Mouse (Mus musculus) brain, embryonic 18.5 days (tissue): ENCODE data around the gene Zfp971.
"Not testable (repeated sequence)": the region's sequence is repeated elsewhere in the genome, so short reads cannot be mapped to it uniquely, and the experiment has no call there.

ENCODE experiments used
- DNase-seq: peaks from one replicate; pipeline ENCODE4 v3.0.0-alpha.2; 2012; ENCODE audit warnings: low read depth, low spot score

Gene Zfp971

GRCm38 (mm10) chr2:178023011-178023611 lies at the start of gene Zfp971:
Zfp971 (plus strand) TSS chr2:178023284.
- DNase-seq, result not testable (repeated sequence)

GRCm38 (mm10) chr2:177974814-177975213 lies 48.3 kb upstream of the Zfp971 start:
- not testable (repeated sequence) for DNase-seq

DNA sequence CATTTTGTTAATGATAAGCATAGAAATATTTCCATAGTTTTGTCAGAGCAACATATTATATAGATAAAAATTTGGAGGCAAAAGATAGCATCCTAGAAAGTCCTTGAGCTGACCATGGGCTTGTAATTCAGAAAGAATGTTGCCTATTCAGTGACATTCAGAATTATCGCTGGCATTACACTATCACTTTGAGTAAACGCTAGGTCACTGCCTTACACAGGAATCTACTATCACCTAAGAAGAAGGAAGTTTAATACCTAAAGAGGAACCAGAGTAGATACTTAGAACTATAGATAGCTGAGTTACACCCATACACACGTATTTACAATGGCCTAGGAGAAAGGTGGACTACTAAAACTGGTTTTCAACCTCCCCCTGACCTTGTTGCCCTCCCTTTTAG lies 3.6 kb upstream of the Zfp971 start:
- not testable (repeated sequence) for DNase-seq

DNA sequence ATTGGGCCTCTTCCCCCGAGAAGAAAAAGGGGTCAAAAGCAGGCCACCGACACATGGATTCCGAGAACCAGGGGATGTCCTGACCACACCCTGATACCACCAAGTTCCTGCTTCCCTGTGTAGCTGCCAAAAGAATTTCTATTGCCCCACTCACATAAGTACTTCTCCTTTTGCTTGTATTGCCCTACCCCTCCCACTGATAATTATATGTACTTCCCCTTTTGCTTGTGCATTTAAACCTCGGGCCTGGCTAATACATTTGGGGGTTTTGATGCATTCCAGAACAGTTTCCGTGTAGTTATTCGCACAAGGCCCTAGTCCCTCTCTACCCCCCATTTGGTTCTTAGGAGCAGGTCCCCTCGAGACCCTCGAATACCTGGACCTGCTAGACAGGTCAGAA lies 2.3 kb upstream of the Zfp971 start:
- not testable (repeated sequence) for DNase-seq

DNA sequence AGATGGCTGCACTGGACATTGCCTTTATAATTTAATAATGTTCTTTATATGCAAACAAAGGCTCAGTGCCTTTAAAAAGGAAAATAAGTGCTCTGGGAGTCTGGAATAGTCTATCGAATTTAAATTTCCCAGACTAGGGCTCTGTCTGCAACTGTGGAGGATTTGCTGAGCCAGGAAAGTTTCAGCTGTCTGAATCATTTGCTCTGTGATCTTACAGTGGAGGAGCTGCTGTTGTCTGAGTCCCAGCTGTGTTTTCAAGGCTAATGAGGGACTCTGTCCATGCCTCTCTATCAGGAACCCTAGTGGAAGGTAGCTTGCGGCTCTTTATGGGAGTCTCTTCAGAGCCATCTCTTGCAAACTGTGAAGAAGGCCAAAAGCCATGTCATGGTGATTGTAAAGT lies 777 bp downstream of the Zfp971 start:
- DNase-seq, result not testable (repeated sequence)

GRCm38 (mm10) chr2:178027601-178028000 lies 4.5 kb downstream of the Zfp971 start:
- not testable (repeated sequence) for DNase-seq

- DNase-seq, result no peak
These were observed 35.1 kb downstream of the Zfp971 start for GRCm38 (mm10) chr2:178058195-178058594.

DNA sequence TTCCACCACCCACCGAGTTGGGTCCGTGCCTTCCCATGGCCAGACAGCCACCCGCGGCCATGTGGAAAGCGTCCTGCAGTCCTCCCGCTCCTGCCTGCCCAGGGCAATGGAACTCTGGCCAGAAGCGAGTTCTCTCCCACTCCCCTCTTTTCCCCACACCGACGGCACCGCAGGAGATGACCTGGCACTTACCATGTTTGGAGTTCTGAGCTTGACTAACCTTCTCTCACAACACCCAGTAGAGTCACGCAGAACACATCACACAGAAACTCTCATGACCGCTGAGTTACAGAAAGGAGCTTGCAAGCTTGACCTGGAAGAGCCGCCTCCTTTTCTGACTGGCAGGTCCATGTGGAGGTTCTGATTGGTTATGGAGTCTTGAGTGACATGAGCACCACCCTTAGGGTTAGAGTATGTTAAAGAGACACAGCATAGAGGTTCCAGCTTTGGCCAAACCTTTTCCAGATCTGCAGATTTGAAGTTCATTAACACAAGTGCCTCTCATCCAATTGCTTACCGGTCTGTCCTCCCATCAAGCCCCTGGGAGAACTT lies 55.2 kb downstream of the Zfp971 start, which contains the start of gene Zfp931:
Gene Zfp931, minus strand, starts transcription at position 311 of the 552 bp plus-strand sequence.
- DNase-seq, result not testable (repeated sequence)
